ENCODE assay signal across 28 mouse cellular contexts in genomic region chr8:4013402-4014184, GRCm38 (mm10). TPM values are rescaled to one million over a fixed set of nuclear protein-coding genes. Genes with fewer than 3 reads are reported as not detected.
DNase-seq lines count a peak whose midpoint lies in the region; ATAC-seq and TF ChIP-seq lines count a peak whose summit lies in the region.
"Had no signal": no experiment of that assay in that cellular context is flagged by ENCODE, and none has a peak within 500 bp of the region (broad histone marks: within the 10 kb centered on the region; RNA-seq: fewer than 3 reads in every experiment).

No protein-coding gene starts in this region.

- TF ChIP-seq EP300 in stomach, postnatal 0 days (optimal IDR thresholded peaks at IDR 0.05): no peak

- H3K27me3 ChIP-seq in heart, embryonic 10.5 days (ENCODE audit: insufficient read depth, poor library complexity, severe bottlenecking): no peaks in the 10 kb centered on the region
- H3K27me3 ChIP-seq in stomach, embryonic 16.5 days (ENCODE audit: control insufficient read depth, insufficient read depth, low read length): no peaks in the 10 kb centered on the region
- no peaks in the 10 kb centered on the region for H3K27me3 ChIP-seq in stomach, postnatal 0 days (ENCODE audit: control insufficient read depth, insufficient read depth, low read length)
- H3K27me3 ChIP-seq in intestine, embryonic 16.5 days (replicated peaks; ENCODE audit: control insufficient read depth, insufficient read depth, low read length): no peaks in the 10 kb centered on the region
- H3K27me3 ChIP-seq in midbrain, postnatal 0 days (ENCODE audit: insufficient read depth, low read length): no peaks in the 10 kb centered on the region
- H3K27me3 ChIP-seq: embryonic facial prominence, embryonic 15.5 days; heart, embryonic 13.5 days had no signal

- peak; percentile 40; the same call in 1 of the 2 replicates for ATAC-seq in stomach, embryonic 16.5 days (ENCODE audit: insufficient read depth, low FRiP score)
- no peak for ATAC-seq in stomach, postnatal 0 days (ENCODE audit: low FRiP score, low TSS enrichment)
- peak; percentile 76 for ATAC-seq in intestine, embryonic 16.5 days
- no peak for ATAC-seq in midbrain, postnatal 0 days (ENCODE audit: low FRiP score)
- ATAC-seq: activated CD4-positive, CD25-positive, alpha-beta regulatory T cell, adult 4 months; CD4-positive, CD25-positive, alpha-beta regulatory T cell, adult 4 months; forebrain, embryonic 14.5 days; forebrain, postnatal 0 days; hindbrain, postnatal 0 days had no signal

- no peak overlapping the region for H3K4me2 ChIP-seq in stomach, embryonic 16.5 days (ENCODE audit: low read depth, low read length)
- H3K4me2 ChIP-seq in stomach, postnatal 0 days (replicated peaks; ENCODE audit: low read depth): no peak overlapping the region
- no peak overlapping the region for H3K4me2 ChIP-seq in intestine, embryonic 16.5 days (ENCODE audit: low read depth, low read length)
- no peak overlapping the region for H3K4me2 ChIP-seq in midbrain, postnatal 0 days (ENCODE audit: low read depth, low read length, poor library complexity, severe bottlenecking)
- H3K4me2 ChIP-seq: embryonic facial prominence, embryonic 15.5 days; heart, embryonic 13.5 days; hindbrain, embryonic 14.5 days had no signal

- H3K4me1 ChIP-seq in heart, embryonic 10.5 days: no peaks in the 10 kb centered on the region
- H3K4me1 ChIP-seq in stomach, embryonic 16.5 days (ENCODE audit: control insufficient read depth, insufficient read depth, low read length): no peaks in the 10 kb centered on the region
- no peaks in the 10 kb centered on the region for H3K4me1 ChIP-seq in stomach, postnatal 0 days (replicated peaks; ENCODE audit: control insufficient read depth, insufficient read depth)
- H3K4me1 ChIP-seq in intestine, embryonic 16.5 days (ENCODE audit: control insufficient read depth, insufficient read depth, low read length): no peaks in the 10 kb centered on the region
- no peaks in the 10 kb centered on the region for H3K4me1 ChIP-seq in midbrain, postnatal 0 days (ENCODE audit: insufficient read depth, low read length)
- H3K4me1 ChIP-seq: embryonic facial prominence, embryonic 15.5 days; heart, embryonic 13.5 days had no signal

- no peak for TF ChIP-seq CTCF in stomach, postnatal 0 days (IDR thresholded peaks at IDR 0.05; ENCODE audit: low read depth)
- no peak for TF ChIP-seq CTCF in midbrain, postnatal 0 days (IDR thresholded peaks at IDR 0.05)

- peak; percentile 48 for DNase-seq in heart, embryonic 10.5 days (ENCODE audit: low spot score)
- no peak for DNase-seq in heart, adult 9 months (ENCODE audit: low spot score in 2 of 2)
- no peak for DNase-seq in stomach, postnatal 0 days (ENCODE audit: low spot score)
- DNase-seq in spleen, postnatal 14 days (ENCODE audit: low spot score in 2 of 2): no peak
- DNase-seq in midbrain, postnatal 0 days (ENCODE audit: low spot score): no peak
- DNase-seq: adrenal gland, adult 8-10 months; adrenal gland, postnatal 25 days; cerebellum, adult 11-12 months; cerebellum, adult 8-10 months; cerebellum, postnatal 10 days; cerebellum, postnatal 36 days; embryo, embryonic 11 days; forebrain, postnatal 0 days; gastrocnemius, adult 2 months; gastrocnemius, postnatal 14 days; heart, adult 11 months; heart, postnatal 14 days; heart, postnatal 4 days had no signal

- H3K36me3 ChIP-seq in heart, embryonic 10.5 days: no peaks in the 10 kb centered on the region
- H3K36me3 ChIP-seq in stomach, embryonic 16.5 days (ENCODE audit: control insufficient read depth, insufficient read depth, low read length): no peaks in the 10 kb centered on the region
- no peaks in the 10 kb centered on the region for H3K36me3 ChIP-seq in stomach, postnatal 0 days (ENCODE audit: control insufficient read depth, insufficient read depth, low read length)
- H3K36me3 ChIP-seq in intestine, embryonic 16.5 days (ENCODE audit: control insufficient read depth, insufficient read depth, low read length): no peaks in the 10 kb centered on the region
- no peaks in the 10 kb centered on the region for H3K36me3 ChIP-seq in midbrain, postnatal 0 days (ENCODE audit: insufficient read depth, low read length)
- H3K36me3 ChIP-seq: embryonic facial prominence, embryonic 15.5 days; heart, embryonic 13.5 days had no signal

- H3K9ac ChIP-seq in stomach, embryonic 16.5 days (ENCODE audit: low read length): no peak overlapping the region
- no peak overlapping the region for H3K9ac ChIP-seq in stomach, postnatal 0 days (ENCODE audit: low read length)
- no peak overlapping the region for H3K9ac ChIP-seq in intestine, embryonic 16.5 days (ENCODE audit: low read depth, low read length)
- no peak overlapping the region for H3K9ac ChIP-seq in midbrain, postnatal 0 days (replicated peaks; ENCODE audit: low read length, poor library complexity, severe bottlenecking)
- H3K9ac ChIP-seq: embryonic facial prominence, embryonic 15.5 days; forebrain, postnatal 0 days; heart, embryonic 13.5 days; hindbrain, embryonic 14.5 days had no signal

- no peaks in the 10 kb centered on the region for H3K9me3 ChIP-seq in heart, embryonic 10.5 days
- no peaks in the 10 kb centered on the region for H3K9me3 ChIP-seq in stomach, embryonic 16.5 days (replicated peaks; ENCODE audit: control insufficient read depth, low read length)
- no peaks in the 10 kb centered on the region for H3K9me3 ChIP-seq in stomach, postnatal 0 days (ENCODE audit: control insufficient read depth, low read length)
- H3K9me3 ChIP-seq in intestine, embryonic 16.5 days (ENCODE audit: control insufficient read depth, low read length): no peaks in the 10 kb centered on the region
- no peaks in the 10 kb centered on the region for H3K9me3 ChIP-seq in midbrain, postnatal 0 days (ENCODE audit: low read length)
- H3K9me3 ChIP-seq: heart, embryonic 13.5 days had no signal

- 60% methylated on average over 1 of the region's 1 CpGs for WGBS in heart, embryonic 10.5 days
- WGBS in stomach, embryonic 16.5 days: 56% methylated on average over 1 of the region's 1 CpGs
- WGBS in stomach, postnatal 0 days: 56% methylated on average over 1 of the region's 1 CpGs
- WGBS in intestine, embryonic 16.5 days: 71% methylated on average over 1 of the region's 1 CpGs
- 69% methylated on average over 1 of the region's 1 CpGs for WGBS in midbrain, postnatal 0 days

- H3K27ac ChIP-seq in heart, embryonic 10.5 days: no peak overlapping the region
- H3K27ac ChIP-seq in stomach, embryonic 16.5 days (ENCODE audit: low read length): no peak overlapping the region
- no peak overlapping the region for H3K27ac ChIP-seq in stomach, postnatal 0 days (replicated peaks)
- no peak overlapping the region for H3K27ac ChIP-seq in intestine, embryonic 16.5 days (ENCODE audit: low read length)
- no peak overlapping the region for H3K27ac ChIP-seq in midbrain, postnatal 0 days (ENCODE audit: low read depth, low read length)
- H3K27ac ChIP-seq: embryonic facial prominence, embryonic 15.5 days; gastrocnemius, adult 2 months; heart, embryonic 13.5 days; hindbrain, embryonic 14.5 days; hindbrain, postnatal 0 days had no signal

- H3K4me3 ChIP-seq in heart, embryonic 10.5 days: no peak overlapping the region
- no peak overlapping the region for H3K4me3 ChIP-seq in stomach, embryonic 16.5 days (replicated peaks; ENCODE audit: low read length)
- no peak overlapping the region for H3K4me3 ChIP-seq in stomach, postnatal 0 days (ENCODE audit: low read depth, low read length)
- H3K4me3 ChIP-seq in intestine, embryonic 16.5 days (ENCODE audit: low read length): no peak overlapping the region
- H3K4me3 ChIP-seq in midbrain, postnatal 0 days (ENCODE audit: low read depth, low read length): no peak overlapping the region
- H3K4me3 ChIP-seq: embryonic facial prominence, embryonic 15.5 days; gastrocnemius, adult 2 months; heart, embryonic 13.5 days had no signal

RNA-seq across cellular contexts. Expression of gene Cd209c, which starts 59.0 kb away (rescaled TPM):
- polyA plus RNA-seq in heart, embryonic 10.5 days (2016; fragmentation: Nextera tagmentation; extraction: Ambion mirVana): 0.28 and 0.46 TPM in 2 replicates
- polyA plus RNA-seq in stomach, embryonic 16.5 days (2015; fragmentation: Nextera tagmentation; extraction: Ambion mirVana): 0.20 and 0.32 TPM in 2 replicates
- 0.06 and 0.21 TPM in 2 replicates for polyA plus RNA-seq in stomach, postnatal 0 days (2015; fragmentation: Nextera tagmentation; extraction: Ambion mirVana)
- polyA plus RNA-seq in intestine, embryonic 16.5 days (2015; fragmentation: Nextera tagmentation; extraction: Ambion mirVana): 0.15 and 0.43 TPM in 2 replicates
- total RNA-seq in midbrain, postnatal 0 days (2014; rRNA removed): 0.33 TPM in 1 of 2 replicates, not detected in the other
- polyA plus RNA-seq in midbrain, postnatal 0 days (2015; fragmentation: Nextera tagmentation; extraction: Ambion mirVana): 0.38 and 0.48 TPM in 2 replicates
- total RNA-seq: forebrain, postnatal 0 days; gastrocnemius, postnatal 14 days; gastrocnemius, postnatal 4 days; heart, postnatal 4 days; hindbrain, postnatal 0 days had no signal
- polyA plus RNA-seq: activated CD4-positive, CD25-positive, alpha-beta regulatory T cell, adult 4 months; CD4-positive, CD25-positive, alpha-beta regulatory T cell, adult 4 months had no signal

Comparison
In these comparisons a context has a peak if more than half of its experiments do, and no peak if none do; other contexts are left out.
1. ATAC-seq: peak in stomach, embryonic 16.5 days (single experiment) and intestine, embryonic 16.5 days (single experiment); none in stomach, postnatal 0 days (single experiment) and midbrain, postnatal 0 days (single experiment).